Mouse (Mus musculus) adrenal gland, adult 2 months (tissue): Measurements from ENCODE around the gene Zfp758. TPM values are rescaled to one million over a fixed set of nuclear protein-coding genes. Genes with fewer than 3 reads are reported as not detected.
A peak's percentile ranks its signal among the peaks of the same experiment; 100 is the strongest.
"Not testable (repeated sequence)": the region's sequence is repeated elsewhere in the genome, so short reads cannot be mapped to it uniquely, and the experiment has no call there.

Experiments
- DNase-seq: peaks from one replicate; pipeline ENCODE4 v3.0.0; 2021
- long read RNA-seq: library from polyadenylated mRNA; stranded (forward); transcript quantifications from one replicate; pipeline ENCODE4 v2.0.0, GENCODE M21; 2021
- polyA plus RNA-seq: library from polyadenylated mRNA; depleted of rRNA; stranded (reverse); fragments of >200 nt; gene quantifications from 2 replicates; pipeline ENCODE4 v1.2.3, GENCODE M21; 2012; rRNA removed
- total RNA-seq, 2 experiments: library from RNA; stranded (reverse); gene quantifications; 2 replicates each; pipeline ENCODE4 v1.2.3; 2021

The Zfp758 gene
- total RNA-seq (1 to 10 TPM; 9.3 to 9.9 TPM), polyA plus RNA-seq (0.40 and 0.67 TPM in 2 replicates)
- long read RNA-seq, partial matches to known transcripts = 1 of 5 reads
- long read RNA-seq, other reads (novel, unspliced or antisense) = 1 of 5 reads

- peak; percentile 78 for DNase-seq
Observed at GRCm38 (mm10) chr17:22361101-22361781, at the start of gene Zfp758, which contains the start of gene Zfp944. Gene Zfp758, plus strand, starts transcription at chr17:22361453. Gene Zfp944, minus strand, starts transcription at chr17:22361400.

DNA sequence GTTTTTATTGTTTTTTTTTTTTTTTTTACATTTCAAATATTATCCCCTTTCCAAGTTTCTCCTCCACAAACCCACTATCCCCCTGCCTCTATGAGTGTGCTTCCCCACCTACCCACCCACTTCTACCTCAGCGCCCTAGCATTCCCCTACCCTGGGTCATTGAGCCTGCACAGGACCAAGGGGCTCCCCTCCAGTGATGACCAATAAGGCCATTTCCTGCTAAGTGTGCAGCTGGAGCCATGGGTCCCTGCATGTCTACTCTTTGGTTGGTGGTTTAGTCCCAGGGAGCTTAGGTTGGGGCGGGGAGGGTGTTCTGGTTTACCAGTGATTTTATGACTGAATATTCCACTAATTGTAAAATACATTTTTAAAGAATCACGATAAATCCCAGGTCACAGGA is 47.0 kb upstream of the Zfp758 start:
- not testable (repeated sequence) for DNase-seq

- peak; percentile 93 for DNase-seq
Observed at GRCm38 (mm10) chr17:22314730-22315226, 46.5 kb upstream of the Zfp758 start, which contains the start of gene CT030661.1. Gene CT030661.1, minus strand, starts transcription at chr17:22314837.

DNA sequence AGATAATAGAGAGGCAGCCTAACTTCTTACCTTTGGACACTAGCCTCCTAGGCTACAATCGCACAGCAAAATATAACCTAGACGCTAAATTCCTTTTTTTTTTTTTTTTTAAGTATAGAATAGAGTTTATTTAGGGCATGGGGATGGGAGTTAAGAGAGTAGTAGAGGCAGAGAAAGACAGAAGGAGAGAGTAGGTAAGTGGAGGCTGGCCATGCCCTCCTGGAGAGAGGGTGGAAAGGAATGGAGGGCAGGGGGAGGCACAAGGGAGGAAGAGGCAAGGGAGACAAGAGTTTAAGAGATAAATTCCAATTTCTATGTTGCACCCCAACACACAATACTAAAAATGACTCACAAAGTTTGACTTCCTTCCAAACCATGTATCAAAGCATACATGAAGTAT is 46.0 kb upstream of the Zfp758 start:
- not testable (repeated sequence) for DNase-seq

- peak; percentile 21 for DNase-seq
Observed at GRCm38 (mm10) chr17:22352794-22353193, 8.5 kb upstream of the Zfp758 start.

GRCm38 (mm10) chr17:22360572-22360971 is 681 bp upstream of the Zfp758 start:
- no peak for DNase-seq

GRCm38 (mm10) chr17:22363895-22364294 is 2.6 kb downstream of the Zfp758 start:
- DNase-seq = no peak

DNA sequence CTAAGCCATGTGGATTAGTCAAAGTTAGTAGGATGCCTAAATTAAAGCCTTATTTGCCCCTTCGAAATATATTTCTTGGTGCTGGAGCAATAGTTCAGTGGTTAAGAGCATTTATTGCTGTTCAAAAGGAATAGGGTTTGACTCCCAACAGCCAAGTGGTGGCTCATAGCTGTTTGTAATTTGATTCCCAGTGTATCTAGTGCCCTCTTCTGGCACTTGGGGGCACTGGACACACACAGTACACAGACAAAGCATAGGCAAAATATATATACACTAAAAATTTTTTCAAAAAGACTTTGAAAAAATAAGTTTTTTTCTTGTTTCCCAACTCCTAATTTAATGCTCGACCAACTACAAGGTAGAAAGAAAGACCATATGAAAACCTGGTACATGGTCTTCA is 49.5 kb downstream of the Zfp758 start:
- peak; percentile 37 for DNase-seq

- peak; percentile 47 for DNase-seq
Observed at GRCm38 (mm10) chr17:22417510-22417909, 56.3 kb downstream of the Zfp758 start.

- DNase-seq = peak; percentile 91
Observed at GRCm38 (mm10) chr17:22423952-22424617, 62.8 kb downstream of the Zfp758 start, which contains the start of gene Zfp946. Gene Zfp946, plus strand, starts transcription at chr17:22424222.

GRCm38 (mm10) chr17:22424636-22425354 is 63.5 kb downstream of the Zfp758 start:
- DNase-seq = peak; percentile 5

Other genes starting within 250 kb of the Zfp758 start
- gene Zfp947, start 195.3 kb upstream of the Zfp758 start, total RNA-seq = 1 to 10 TPM in 1 of 2 experiments, under 1 TPM in 1; 0.72 to 1.9 TPM
- gene Zfp947, start 195.3 kb upstream of the Zfp758 start, polyA plus RNA-seq = 0.07 TPM in 1 of 2 replicates, not detected in the other
- 1 to 10 TPM; 4.0 to 4.6 TPM for gene Zfp994, start 135.8 kb upstream of the Zfp758 start, total RNA-seq
- gene Zfp994, start 135.8 kb upstream of the Zfp758 start, polyA plus RNA-seq = 0.02 and 0.03 TPM in 2 replicates
- gene CT030661.1, start 46.6 kb upstream of the Zfp758 start, total RNA-seq = 1 to 10 TPM; 9.3 to 9.5 TPM
- gene CT030661.1, start 46.6 kb upstream of the Zfp758 start, polyA plus RNA-seq = 0.08 and 0.09 TPM in 2 replicates
- gene Zfp944, start 53 bp upstream of the Zfp758 start, total RNA-seq = 1 to 10 TPM; 7.7 to 7.8 TPM
- gene Zfp944, start 53 bp upstream of the Zfp758 start, polyA plus RNA-seq = 2.8 and 2.9 TPM in 2 replicates
- gene Zfp946, start 62.8 kb downstream of the Zfp758 start, total RNA-seq = 1 to 10 TPM; 7.1 to 7.8 TPM
- gene Zfp946, start 62.8 kb downstream of the Zfp758 start, polyA plus RNA-seq = 2.8 and 3.2 TPM in 2 replicates
- gene Vmn2r111, start 212.0 kb downstream of the Zfp758 start, total RNA-seq = not detected
- not detected in 2 replicates for gene Vmn2r111, start 212.0 kb downstream of the Zfp758 start, polyA plus RNA-seq
- gene Vmn2r112, start 239.5 kb downstream of the Zfp758 start, total RNA-seq = not detected
- gene Vmn2r112, start 239.5 kb downstream of the Zfp758 start, polyA plus RNA-seq = not detected in 2 replicates